Mouse (Mus musculus) adrenal gland, adult 18-20 months (tissue): ENCODE data around the gene Pmf1. TPM values are rescaled to one million over a fixed set of nuclear protein-coding genes. Genes with fewer than 3 reads are reported as not detected.
"Not testable (repeated sequence)": the region's sequence is repeated elsewhere in the genome, so short reads cannot be mapped to it uniquely, and the experiment has no call there.

ENCODE experiments used
- DNase-seq, 2 experiments: peaks; one replicate each; pipeline ENCODE4 v3.0.0; 2021 to 2022; ENCODE audit warnings: low spot score in 2 of 2
- total RNA-seq, 2 experiments: library from RNA; stranded (reverse); gene quantifications; 1 replicate in 1 of 2; 2 replicates in 1 of 2; pipeline ENCODE4 v1.2.3; 2021

Gene Pmf1
- total RNA-seq, 2 experiments from 2014 or later, result 26.5 to 35.5 TPM

- DNase-seq, result peak in 1 of 2 experiments; percentile 44
Measured at GRCm38 (mm10) chr3:88440500-88441381, 30.6 kb upstream of the Pmf1 start.

- no peak for DNase-seq
Measured at GRCm38 (mm10) chr3:88439582-88439981, 29.5 kb upstream of the Pmf1 start.

GRCm38 (mm10) chr3:88437454-88437853 lies 27.3 kb upstream of the Pmf1 start:
- no peak for DNase-seq

- DNase-seq, result peak; percentile 66 to 69
Measured at GRCm38 (mm10) chr3:88436395-88437201, 26.5 kb upstream of the Pmf1 start.

- DNase-seq, result no peak
Measured at GRCm38 (mm10) chr3:88435515-88435914, 25.4 kb upstream of the Pmf1 start.

GRCm38 (mm10) chr3:88428639-88429038 lies 18.5 kb upstream of the Pmf1 start:
- not testable (repeated sequence) for DNase-seq

- DNase-seq, result no peak
Measured at GRCm38 (mm10) chr3:88427342-88427905, 17.3 kb upstream of the Pmf1 start.

GRCm38 (mm10) chr3:88425708-88426420 lies 15.7 kb upstream of the Pmf1 start:
- DNase-seq, result no peak

GRCm38 (mm10) chr3:88425330-88425689 lies 15.2 kb upstream of the Pmf1 start:
- no peak for DNase-seq

GRCm38 (mm10) chr3:88424605-88425329 lies 14.6 kb upstream of the Pmf1 start, which contains the start of gene Slc25a44:
Gene Slc25a44, minus strand, starts transcription at chr3:88425139.
- peak; percentile 79 to 84 for DNase-seq

- no peak for DNase-seq
Measured at GRCm38 (mm10) chr3:88422020-88422720, 12.0 kb upstream of the Pmf1 start.

- no peak for DNase-seq
Measured at GRCm38 (mm10) chr3:88420771-88421170, 10.6 kb upstream of the Pmf1 start.

- DNase-seq, result no peak
Measured at GRCm38 (mm10) chr3:88418016-88418415, 7.9 kb upstream of the Pmf1 start.

- no peak for DNase-seq
Measured at GRCm38 (mm10) chr3:88415668-88416067, 5.5 kb upstream of the Pmf1 start.

- no peak for DNase-seq
Measured at GRCm38 (mm10) chr3:88412636-88413035, 2.5 kb upstream of the Pmf1 start.

- no peak for DNase-seq
Measured at GRCm38 (mm10) chr3:88411681-88412080, 1.6 kb upstream of the Pmf1 start.

- no peak for DNase-seq
Measured at GRCm38 (mm10) chr3:88410645-88411031, 507 bp upstream of the Pmf1 start.

GRCm38 (mm10) chr3:88408953-88409352 lies 1.2 kb downstream of the Pmf1 start:
- DNase-seq, result no peak

- no peak for DNase-seq
Measured at GRCm38 (mm10) chr3:88407529-88407928, 2.6 kb downstream of the Pmf1 start.

GRCm38 (mm10) chr3:88407090-88407489 lies 3.0 kb downstream of the Pmf1 start:
- peak in 1 of 2 experiments; percentile 48 for DNase-seq
